Mouse (Mus musculus) gastrocnemius, postnatal 36 days (tissue): ENCODE data around the gene Klf15. TPM values are rescaled to one million over a fixed set of nuclear protein-coding genes. Genes with fewer than 3 reads are reported as not detected.
A peak's percentile ranks its signal among the peaks of the same experiment; 100 is the strongest.

ENCODE experiments used
- DNase-seq, 2 experiments: peaks; one replicate each; pipeline ENCODE4 v3.0.0; 2022
- intact Hi-C: fragments of 180-260 bp; cut with DNase I; formaldehyde crosslinking; loops from one replicate; pipeline ENCODE4 v1.15.1; 2025
- total RNA-seq, 2 experiments: library from RNA; stranded (reverse); gene quantifications; 2 replicates each; pipeline ENCODE4 v1.2.3; 2021

Gene Klf15
- total RNA-seq, 2 experiments from 2014 or later, result 36.6 to 38.0 TPM

DNA sequence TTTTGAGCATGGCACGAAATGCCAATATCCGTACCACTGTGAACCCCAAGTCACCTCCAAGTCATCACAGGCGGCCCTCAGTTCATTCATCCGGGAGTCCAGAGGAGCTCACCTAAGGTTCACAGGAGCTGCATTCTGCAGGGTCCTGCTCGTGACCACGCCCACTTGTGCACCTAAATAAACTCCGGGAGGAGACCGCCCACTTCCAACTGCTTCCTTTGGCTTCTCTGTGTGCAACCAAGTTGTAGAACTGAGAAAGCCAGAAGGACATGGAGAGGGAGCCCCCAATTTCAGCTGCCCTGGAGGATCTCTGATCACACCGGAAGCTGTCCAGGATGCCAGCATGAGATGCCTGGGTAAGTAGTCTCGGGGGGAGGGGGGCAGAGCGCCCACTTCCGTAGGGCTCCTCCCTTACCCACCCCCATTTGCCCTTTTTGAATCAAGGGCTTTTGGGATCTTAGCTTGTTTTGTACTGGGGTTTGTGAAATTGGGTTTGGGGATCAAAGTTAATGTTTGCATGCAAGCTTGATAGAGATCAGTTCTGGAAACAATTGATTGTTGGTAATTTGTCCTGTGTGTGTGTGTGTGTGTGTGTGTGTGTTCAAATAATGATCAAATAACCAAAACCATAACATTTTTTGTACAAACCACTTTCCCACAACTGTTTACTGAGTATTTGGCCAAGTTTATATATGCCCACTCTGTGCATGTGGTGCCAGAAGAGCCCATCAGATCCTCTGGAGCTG is 24.0 kb downstream of the Klf15 start, which contains the start of gene Aldh1l1:
Gene Aldh1l1, plus strand, starts transcription at position 252 of the 746 bp plus-strand sequence.
- intact Hi-C loops, result no loop called here
- no peak for DNase-seq

DNA sequence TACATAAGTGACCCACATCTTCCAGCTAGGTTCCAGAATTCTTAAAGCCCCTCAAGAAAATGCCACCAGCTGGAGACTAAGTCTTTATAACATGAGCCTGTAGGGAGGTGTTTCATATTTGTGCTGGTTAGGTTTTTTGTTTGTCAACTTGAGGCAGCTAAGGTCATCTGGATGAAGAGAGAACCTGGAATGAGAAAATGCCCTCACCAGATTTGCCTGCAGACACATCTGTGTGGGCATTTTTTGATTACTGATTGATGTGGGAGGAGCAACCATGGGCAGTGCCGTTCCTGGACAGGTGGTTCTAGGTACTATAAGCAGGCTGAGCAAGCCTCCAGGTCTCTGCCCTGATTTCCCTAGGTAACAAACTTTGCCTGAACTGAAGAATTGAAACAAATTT is 25.2 kb downstream of the Klf15 start:
- intact Hi-C loops, result no loop called here
- no peak for DNase-seq

DNA sequence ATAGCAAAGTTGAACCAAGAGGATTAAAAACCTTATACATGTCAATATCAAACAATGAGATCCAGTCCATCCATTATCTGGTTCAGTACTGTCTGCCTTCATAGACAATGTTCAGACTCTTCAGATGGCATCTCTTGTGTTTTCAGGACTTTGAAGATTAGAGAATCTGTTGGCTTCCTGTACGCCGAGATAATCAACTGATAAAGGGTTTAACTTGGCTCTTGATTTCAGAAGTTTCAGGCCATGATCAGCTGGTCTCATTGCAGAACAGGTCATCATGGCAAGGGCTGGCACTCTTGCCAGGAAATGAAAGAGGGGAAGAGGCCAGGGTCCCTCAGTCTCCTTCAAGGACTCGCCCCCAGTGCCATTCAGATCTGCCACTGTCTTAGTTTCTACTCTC is 27.2 kb downstream of the Klf15 start:
- DNase-seq, result no peak
- intact Hi-C loops, result no loop called here

DNA sequence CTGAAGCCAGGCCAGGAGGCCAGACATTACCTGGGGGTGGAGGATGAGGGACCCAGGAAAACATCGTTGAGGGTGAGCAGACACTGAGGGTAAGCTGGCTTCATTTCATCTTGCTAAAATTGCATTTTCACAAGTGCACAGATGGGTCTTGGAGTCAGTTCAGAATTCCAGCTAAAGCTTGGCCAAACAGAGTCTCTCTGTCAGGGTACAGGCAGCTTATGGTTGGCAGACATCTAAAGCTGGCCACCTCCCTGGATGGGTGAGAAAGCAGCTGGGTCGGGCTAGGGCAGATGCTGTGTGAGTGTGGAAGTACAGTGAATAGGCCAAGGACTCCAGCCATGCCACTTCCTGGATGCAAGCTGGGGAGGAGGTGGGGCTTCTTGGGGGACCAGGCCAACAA is 28.6 kb downstream of the Klf15 start:
- intact Hi-C loops, result no loop called here

DNA sequence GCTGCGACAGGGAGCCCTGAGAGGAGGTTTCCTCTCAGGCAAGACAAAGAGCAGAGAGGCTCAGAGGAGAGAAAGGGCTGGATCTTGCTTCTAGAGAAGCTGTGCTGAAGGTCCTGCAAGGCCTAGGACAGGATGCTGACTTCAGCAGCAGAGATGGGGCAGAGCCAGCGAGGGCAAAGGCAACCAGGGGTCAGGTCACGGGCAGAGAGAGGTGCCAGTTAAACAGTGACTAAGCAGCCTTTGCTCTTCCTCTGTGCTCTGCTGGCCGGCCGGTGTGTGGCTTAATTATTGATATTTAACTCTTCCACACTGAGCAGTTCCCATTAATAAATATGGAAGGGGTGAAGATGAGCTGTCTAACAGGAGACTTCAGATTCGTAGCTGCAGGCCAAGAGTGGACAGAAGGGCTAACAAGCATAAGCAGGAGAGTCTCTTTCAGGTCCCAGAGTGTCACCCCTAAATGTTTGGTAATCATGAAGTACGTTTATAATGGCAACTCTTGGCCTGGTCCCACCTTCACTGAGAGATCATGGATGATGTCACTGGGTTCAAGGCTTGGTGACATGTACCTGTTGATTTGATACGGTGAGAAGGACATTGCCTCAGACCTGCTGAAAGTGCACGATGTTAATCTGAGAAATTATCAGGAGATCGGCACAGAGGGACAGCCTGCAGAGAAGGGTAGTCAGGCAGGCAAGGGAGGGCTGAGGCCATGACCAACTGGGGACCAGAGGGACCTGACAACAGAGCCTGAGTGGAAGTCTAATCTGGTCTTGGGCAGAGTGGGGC is 29.8 kb downstream of the Klf15 start:
- intact Hi-C loops, result no loop called here
- DNase-seq, result no peak

More for the DNA sequence above, 28.6 kb downstream of the Klf15 start:
- DNase-seq, result no peak

DNA sequence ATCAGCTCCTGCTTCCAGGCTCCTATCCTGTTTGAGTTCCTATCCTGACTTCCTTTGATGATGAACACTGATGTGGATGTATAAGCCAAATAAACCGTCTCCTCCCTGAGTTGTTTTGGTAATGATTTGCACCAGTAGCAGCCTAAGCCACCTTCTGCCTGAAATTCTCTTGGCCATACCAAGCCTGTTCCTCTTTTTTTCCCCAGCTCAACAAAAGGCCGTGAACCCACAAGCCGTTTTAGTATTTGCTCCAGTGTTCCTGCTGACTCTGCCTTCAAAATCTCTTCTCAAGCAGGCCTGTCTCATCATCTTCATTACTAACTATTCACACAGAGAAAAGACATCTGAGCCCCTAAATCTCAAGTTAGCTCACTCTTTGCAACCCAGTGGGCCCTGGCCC is 31.8 kb downstream of the Klf15 start:
- intact Hi-C loops, result no loop called here
- no peak for DNase-seq

DNA sequence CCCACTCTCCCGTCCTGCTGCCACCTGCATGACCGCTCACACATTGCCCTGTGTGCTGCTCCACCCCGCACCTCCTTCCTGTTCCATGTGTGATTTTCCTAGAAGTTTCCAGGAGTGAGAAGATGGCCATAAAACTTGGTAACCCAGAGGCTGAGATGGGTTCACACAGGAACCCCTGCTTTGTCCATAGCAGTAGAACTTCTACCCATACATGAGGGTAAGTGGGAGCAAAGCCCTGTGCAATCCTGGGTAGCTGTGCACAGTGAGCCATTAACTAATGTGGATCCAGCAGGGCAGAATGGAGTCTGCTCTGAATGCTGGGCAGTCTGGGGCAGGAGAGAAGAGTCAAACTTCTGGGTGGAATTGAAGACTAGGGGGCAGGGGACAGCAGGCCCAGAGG is 32.2 kb downstream of the Klf15 start:
- DNase-seq, result no peak
- intact Hi-C loops, result no loop called here

DNA sequence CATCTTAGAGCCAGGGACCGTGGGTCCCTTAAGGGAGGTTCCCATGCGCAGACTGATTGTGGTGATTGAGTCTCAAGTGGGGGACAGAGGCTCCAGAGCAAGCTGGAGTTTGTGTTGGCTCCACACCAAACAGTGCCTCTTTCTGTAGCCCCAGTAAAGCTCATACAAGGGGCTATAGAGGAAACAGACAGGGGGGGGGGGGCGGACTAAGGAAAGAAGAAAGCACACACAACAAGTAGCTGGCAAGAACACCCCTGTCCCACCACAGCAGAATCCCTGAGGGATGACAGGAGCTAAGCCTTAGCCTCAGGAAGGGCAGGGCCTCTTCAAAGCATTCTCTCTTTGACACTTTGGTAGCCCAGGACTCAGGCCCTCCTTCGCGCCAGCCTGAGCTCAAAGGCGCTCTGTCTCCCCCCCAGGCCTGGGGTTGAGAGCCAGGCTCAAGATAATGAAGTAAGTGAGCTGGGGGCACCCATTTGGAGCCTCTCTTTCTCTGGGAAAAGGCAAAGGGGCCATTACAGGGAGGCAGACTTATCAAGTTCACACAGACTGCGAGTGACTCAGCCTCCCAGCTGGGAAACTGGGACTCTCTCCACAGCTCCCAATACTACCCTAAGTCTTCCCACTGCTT is 33.0 kb downstream of the Klf15 start:
- intact Hi-C loops, result no loop called here
- DNase-seq, result no peak

DNA sequence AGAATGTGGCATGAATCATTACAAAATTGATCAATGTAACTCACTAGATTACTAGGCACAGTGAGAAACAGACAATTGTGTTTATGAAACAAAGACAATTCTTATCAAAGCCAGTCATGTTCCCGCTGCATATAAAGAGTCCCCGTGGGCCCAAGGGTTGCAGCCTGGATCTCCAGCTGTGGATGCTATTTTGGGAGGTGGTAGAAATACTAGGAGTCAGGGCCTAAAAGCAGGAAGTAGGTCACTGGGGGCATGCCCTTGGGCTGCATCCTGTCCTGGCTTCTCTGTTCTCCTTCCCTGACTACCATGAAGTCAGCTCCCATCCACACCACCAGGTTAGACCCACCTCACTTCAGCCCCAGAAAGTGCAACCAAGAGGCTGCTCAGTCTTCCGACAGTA is 33.8 kb downstream of the Klf15 start:
- DNase-seq, result peak in 1 of 2 experiments; percentile 27

DNA sequence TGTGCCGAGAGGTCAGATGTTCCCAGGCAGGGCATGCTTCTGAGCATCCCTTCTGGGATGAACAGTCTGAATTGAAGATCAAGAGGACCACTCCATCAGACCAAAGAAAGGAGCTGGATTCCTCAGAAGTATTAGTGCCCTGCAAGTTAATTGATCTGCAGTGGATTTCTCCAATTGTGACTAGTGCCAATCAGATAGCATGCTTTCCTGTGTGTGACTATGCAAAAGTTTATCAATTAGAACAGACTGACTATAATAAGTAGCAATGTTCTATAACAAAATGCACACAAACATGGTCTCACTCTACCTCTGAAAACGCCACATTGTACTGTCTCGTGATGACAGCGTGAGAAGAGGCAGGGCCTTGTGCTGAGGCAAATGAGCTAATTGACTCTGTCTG is 37.1 kb downstream of the Klf15 start:
- intact Hi-C loops, result no loop called here
- DNase-seq, result no peak

More for the DNA sequence above, 33.8 kb downstream of the Klf15 start:
- intact Hi-C loops, result no loop called here

DNA sequence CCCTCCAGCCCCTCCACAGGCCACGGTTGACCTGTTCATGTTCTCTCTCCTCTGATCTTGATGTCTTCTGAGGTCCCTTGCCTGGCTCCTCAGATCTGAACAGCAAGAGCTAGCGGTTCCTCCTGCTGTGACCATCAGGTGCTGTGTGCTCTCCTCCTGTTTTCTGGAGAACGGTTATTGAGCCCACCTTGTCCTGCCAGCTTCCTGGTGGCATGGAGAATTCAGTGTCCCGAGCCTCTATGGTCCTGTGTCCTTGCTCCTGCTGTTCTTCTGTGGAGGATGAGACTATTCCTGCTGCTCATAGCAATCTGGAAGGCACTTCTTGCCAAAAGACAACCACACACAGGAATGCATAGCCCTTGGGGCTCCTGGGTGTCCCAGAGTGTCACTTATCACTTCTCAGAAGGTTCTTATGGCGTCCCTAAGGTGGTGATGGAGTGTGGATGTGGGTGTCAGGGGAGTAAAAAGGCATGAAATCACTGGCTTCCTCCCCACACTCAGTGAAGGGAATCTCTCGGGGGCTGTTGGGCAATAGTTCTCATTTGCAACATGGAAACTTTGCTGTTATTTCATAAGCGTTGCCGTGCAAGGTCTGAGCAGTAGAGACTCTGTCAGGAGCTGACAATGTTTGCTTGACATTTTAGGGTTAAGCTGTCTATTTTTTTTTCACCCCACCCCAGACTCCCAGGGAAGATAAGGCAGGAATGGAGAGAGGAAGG is 39.0 kb downstream of the Klf15 start:
- DNase-seq, result no peak

DNA sequence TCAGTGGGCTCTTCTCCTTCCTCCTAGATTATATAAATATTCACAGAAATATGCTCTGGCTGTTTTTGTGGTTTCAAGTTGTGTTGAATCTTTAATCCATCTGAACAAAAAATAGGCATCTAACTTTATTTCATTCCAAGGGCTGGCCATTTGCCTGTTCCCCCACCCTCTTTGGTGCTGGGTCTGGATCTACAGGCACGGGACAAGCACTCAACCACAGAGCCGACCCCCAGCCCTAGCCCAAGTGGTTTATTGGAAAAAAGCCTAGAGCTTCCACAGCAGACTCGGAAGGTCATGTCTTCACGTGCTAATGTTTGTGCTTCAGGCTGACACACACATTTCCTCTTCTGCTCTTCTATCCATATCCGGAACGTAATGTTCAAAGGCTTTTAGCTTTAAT is 43.5 kb downstream of the Klf15 start:
- intact Hi-C loops, result no loop called here
- peak in 1 of 2 experiments; percentile 27 for DNase-seq

More for the DNA sequence above, 39.0 kb downstream of the Klf15 start:
- intact Hi-C loops, result no loop called here

DNA sequence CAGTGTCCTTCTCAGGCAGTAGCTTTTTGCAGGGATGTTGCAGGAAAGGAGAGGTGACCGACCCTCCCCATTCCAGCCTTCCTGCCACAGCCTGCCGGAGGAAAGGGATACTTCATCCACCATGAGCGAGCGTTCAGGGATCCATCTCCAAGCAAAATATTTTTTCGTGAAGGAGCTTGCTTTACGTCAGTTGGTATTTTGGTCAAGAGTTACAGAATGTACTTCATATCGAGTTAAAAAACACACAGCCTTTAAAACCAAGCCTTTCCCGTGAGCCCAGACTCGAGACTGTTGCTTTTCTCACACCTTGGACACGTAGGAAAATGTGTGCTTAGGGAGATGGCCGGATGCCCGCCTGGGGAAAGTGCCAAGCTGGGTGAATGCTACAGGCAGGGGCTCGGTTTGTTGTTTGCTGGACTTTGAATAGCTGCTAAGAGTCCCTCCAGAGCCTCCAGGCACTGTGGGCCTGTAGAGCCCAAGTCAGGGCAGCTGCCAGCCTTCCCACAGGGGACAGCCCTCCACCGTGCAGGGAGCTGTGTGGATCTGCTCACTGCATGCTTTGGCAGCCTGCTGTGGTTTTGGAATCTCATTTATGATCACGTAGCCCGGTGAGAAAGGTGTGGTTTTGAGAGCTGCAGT is 44.4 kb downstream of the Klf15 start:
- intact Hi-C loops, result no loop called here
- DNase-seq, result peak; percentile 61 to 82

DNA sequence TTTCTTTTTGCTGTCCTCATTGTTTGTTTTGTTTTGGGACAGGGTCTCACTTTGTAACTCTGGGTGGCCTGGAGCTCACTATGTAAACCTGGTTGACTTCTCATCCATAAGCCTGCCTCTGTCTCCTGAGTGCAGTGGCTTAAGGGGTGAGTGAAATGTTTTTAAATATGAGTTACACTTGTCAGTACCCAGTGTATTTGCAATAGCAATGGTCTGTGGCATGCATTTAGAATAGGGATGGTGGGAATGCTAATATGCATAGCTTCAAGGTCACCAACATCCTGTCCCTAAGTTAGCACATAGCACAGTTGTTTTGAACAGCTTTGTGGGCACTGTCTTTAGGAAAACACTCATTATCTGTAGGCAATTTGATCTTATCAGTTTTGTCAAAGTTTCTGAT is 45.1 kb downstream of the Klf15 start:
- no peak for DNase-seq
- intact Hi-C loops, result no loop called here

DNA sequence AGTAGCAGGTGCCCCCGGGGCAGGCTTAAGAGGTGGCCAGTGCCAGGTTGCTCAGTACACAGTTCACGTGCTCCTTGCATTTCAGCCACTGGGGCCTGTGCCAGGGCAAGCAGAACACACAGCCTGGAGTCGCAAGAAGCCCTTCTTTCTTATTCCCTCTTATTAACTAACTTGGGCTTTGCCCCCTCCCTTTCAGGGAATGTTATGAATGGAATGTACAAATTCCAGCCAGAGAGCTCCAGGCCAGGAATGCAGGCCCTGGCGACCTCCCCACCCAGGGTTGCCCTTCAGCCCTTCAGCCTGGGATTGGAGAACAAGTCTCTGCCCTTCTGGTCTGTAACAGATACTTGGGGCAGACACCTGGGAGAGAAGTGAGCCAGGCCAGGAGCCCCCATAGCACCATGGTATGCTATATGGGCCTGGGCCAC is 45.8 kb downstream of the Klf15 start:
- intact Hi-C loops, result loop anchor here (2.0 kb wide), 1 partner anchor 45 kb away; the partner anchor contains the start of gene Klf15

DNA sequence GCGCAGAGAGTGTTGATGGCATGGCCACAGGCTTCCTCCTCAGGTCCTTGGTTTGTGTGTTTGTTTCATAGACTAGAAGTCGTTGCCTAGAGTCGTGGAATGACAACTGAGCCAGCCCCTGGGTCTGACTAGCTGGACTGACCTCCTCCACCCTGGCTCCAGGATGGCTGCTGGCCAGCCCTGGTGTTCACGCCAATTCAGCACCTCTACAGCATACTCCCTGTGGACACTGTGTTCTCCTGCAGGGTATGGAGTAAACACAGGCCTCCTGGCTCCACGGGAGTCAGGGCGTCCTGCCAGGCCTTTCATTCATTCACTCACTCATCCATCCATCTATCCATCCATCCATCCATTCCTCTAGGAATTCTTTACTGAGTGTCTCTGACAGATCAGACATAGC is 46.7 kb downstream of the Klf15 start:
- intact Hi-C loops, result loop anchor here (2.0 kb wide), 1 partner anchor 46 kb away; the partner anchor contains the start of gene Klf15
- DNase-seq, result peak; percentile 68 to 87

More for the DNA sequence above, 45.8 kb downstream of the Klf15 start:
- DNase-seq, result peak in 1 of 2 experiments; percentile 58

DNA sequence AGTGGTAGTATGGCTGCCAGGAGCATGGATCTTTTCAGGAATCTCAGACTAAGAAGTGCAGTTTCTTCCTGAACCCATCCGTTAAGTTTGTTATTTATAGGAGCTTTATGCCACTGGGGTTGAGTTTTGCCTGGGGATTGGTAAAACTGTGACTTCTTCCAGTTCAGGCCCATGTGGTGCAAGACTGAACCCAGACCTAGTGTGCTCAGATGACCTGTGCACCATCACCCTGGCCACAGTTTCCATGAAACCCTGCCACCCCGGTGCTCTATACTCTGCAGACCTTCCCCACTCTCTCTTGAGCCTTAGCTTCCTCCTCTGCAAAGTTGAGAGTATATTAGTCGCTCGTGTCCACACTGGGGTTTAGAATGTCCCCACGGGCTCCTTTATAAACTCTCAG is 50.0 kb downstream of the Klf15 start:
- intact Hi-C loops, result no loop called here
- DNase-seq, result no peak

DNA sequence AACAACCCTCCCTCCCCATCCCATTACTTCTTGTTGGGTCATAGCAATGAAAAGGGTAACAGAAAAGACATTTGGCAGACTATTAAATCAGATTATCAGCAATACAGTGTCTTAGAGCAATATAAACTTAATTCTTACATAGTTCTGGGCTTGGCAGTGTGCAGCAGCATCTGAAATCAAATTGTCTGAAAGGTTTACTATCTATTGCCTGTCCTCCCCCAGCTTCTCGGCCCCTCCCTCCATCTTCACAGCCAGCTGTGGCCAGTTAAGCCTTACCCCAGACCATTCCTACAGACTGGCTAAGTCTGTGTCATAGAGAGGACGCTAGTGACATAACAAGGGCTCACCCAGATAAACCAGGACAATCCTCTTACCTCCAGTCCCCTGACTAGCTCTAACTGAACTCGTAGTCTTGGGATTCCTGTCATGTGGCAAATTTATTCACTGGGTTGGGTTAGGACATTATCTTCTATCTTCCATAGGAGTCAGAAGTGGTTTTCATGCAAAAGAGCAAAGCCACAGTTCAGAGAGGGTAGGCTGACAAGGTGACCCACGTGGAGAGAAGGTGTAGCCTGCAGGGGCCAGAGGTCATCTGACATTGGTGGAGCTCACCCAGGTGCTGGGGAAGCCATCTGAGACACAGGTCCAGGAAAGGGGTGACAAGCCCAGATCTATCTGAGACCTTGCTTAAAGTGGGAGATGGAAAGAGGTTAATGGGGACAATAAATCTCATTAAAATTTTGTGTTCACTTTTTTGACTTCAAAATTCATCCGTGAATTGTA is 50.9 kb downstream of the Klf15 start:
- intact Hi-C loops, result no loop called here
- no peak for DNase-seq

DNA sequence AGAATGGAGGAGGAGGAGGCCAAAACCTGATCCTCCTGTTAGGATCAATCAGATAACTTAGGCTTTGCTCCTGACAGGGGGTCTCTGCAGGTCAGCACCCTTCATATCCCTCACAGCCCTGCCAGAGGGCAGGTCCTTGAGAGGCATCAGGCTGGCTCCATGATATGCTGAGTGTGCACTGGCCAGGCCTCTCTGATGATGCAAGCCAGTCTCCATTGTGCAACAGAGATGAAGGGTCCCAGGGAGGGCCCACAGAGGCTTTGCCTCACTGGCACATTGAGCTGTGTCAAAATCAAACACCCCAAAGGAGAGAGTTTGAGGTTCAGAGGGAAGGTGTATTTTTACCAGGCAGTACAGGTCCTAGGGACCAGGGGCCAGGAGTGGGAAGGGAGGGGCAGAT is 52.0 kb downstream of the Klf15 start:
- DNase-seq, result no peak
- intact Hi-C loops, result no loop called here
